Mouse (Mus musculus): ENCODE data around the gene Rad23b. TPM values are rescaled to one million over a fixed set of nuclear protein-coding genes. Genes with fewer than 3 reads are reported as not detected.

The Rad23b gene
- total and polyA plus RNA-seq, 2 experiments from 2014 or later = 48.8 to 179 TPM

- Histone ChIP-seq H3K36me3 (replicated peaks; ENCODE audit: control insufficient read depth, insufficient read depth, low read length) (no peaks in the 10 kb centered on the region), H3K27me3 (ENCODE audit: control insufficient read depth, insufficient read depth, low read length) (no peaks in the 10 kb centered on the region), H3K4me1 (ENCODE audit: control insufficient read depth, insufficient read depth) (peaks cover 20% of the 10 kb centered on the region), H3K4me3 (ENCODE audit: low read depth, low read length) (peak overlapping the region; percentile 95), H3K27ac (ENCODE audit: low read depth) (peak overlapping the region; percentile 83), H3K9ac (replicated peaks; ENCODE audit: low read depth, low read length) (peak overlapping the region; percentile 56), H3K9me3 (replicated peaks; ENCODE audit: control insufficient read depth, low read length) (no peaks in the 10 kb centered on the region), H3K4me2 (ENCODE audit: low read depth, low read length) (peak overlapping the region; percentile 74)
- DNase-seq (ENCODE audit: low spot score) (no peak), ATAC-seq (ENCODE audit: insufficient read depth, low read depth) (no peak)
- WGBS = 7% methylated on average over 12 of the region's 12 CpGs
- TF ChIP-seq EP300 (IDR thresholded peaks at IDR 0.05; ENCODE audit: low read depth) = no peak
- TF ChIP-seq CTCF (IDR thresholded peaks at IDR 0.05; ENCODE audit: low read depth) = no peak
Measured at GRCm38 (mm10) chr4:55348759-55349451, 938 bp upstream of the Rad23b start.

DNA sequence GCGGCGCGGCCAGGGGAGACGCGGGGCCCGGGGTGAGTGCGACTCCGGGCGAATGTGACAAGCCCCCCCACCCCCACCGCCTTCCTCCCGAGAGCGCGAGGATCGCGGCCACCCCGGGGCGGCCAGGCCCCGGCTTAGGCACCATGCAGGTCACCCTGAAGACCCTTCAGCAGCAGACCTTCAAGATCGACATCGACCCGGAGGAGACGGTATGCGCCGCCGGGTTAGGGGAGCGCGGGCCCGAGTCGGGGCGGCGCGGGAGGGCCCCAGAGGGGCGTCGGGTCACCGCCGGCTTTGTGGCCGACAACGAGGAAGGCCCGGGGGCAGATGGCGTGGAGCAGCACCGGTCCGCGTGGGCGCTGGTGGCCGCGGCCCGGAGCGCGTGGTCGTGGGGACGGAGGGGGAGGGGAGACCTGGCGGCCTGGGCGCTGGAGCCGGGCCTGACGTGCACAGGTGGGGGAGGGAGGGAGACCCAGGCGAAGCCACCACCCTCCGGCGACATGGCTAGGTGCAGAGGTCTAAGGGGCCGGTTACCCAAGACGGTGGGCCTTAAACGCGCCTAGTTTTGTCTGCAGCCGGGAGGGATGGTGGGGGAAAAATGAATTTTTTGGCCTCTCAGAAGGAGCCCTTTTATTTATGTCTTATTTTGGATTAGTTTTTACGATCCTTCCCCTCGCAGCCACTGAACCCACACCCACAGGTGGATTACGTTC is 532 bp downstream of the Rad23b start:
- peak; percentile 18 for ATAC-seq (ENCODE audit: insufficient read depth, low read depth)
- Histone ChIP-seq H3K9me3 (replicated peaks; ENCODE audit: control insufficient read depth, low read length) (no peaks in the 10 kb centered on the region), H3K4me3 (ENCODE audit: low read depth, low read length) (peak overlapping the region; percentile 95), H3K4me1 (ENCODE audit: control insufficient read depth, insufficient read depth) (peaks cover 29% of the 10 kb centered on the region), H3K27me3 (ENCODE audit: control insufficient read depth, insufficient read depth, low read length) (no peaks in the 10 kb centered on the region), H3K4me2 (ENCODE audit: low read depth, low read length) (peak overlapping the region; percentile 75), H3K36me3 (replicated peaks; ENCODE audit: control insufficient read depth, insufficient read depth, low read length) (no peaks in the 10 kb centered on the region), H3K9ac (replicated peaks; ENCODE audit: low read depth, low read length) (peak overlapping the region; percentile 97), H3K27ac (ENCODE audit: low read depth) (peak overlapping the region; percentile 92)
- WGBS = under 1% methylated on average over 58 of the region's 66 CpGs
- TF ChIP-seq CTCF (IDR thresholded peaks at IDR 0.05; ENCODE audit: low read depth) (no peak), EP300 (IDR thresholded peaks at IDR 0.05; ENCODE audit: low read depth) (no peak)
- DNase-seq (ENCODE audit: low spot score) = peak; percentile 55

GRCm38 (mm10) chr4:55351037-55351436 is 1.2 kb downstream of the Rad23b start:
- H3K9ac ChIP-seq (replicated peaks; ENCODE audit: low read depth, low read length) = peak overlapping the region; percentile 97
- H3K36me3 ChIP-seq (replicated peaks; ENCODE audit: control insufficient read depth, insufficient read depth, low read length) = no peaks in the 10 kb centered on the region
- ATAC-seq (ENCODE audit: insufficient read depth, low read depth) (no peak), DNase-seq (ENCODE audit: low spot score) (peak; percentile 21)
- no peaks in the 10 kb centered on the region for H3K27me3 ChIP-seq (ENCODE audit: control insufficient read depth, insufficient read depth, low read length)
- H3K4me2 ChIP-seq (ENCODE audit: low read depth, low read length) = peak overlapping the region; percentile 75
- H3K9me3 ChIP-seq (replicated peaks; ENCODE audit: control insufficient read depth, low read length) = no peaks in the 10 kb centered on the region
- 0 out of 2 replicates have a peak overlapping the region, but pooled peaks have one; percentile 92 for H3K27ac ChIP-seq (ENCODE audit: low read depth)
- peak overlapping the region; percentile 95 for H3K4me3 ChIP-seq (ENCODE audit: low read depth, low read length)
- no peak for TF ChIP-seq EP300 (IDR thresholded peaks at IDR 0.05; ENCODE audit: low read depth)
- TF ChIP-seq CTCF (IDR thresholded peaks at IDR 0.05; ENCODE audit: low read depth) = no peak
- H3K4me1 ChIP-seq (ENCODE audit: control insufficient read depth, insufficient read depth) = peaks cover 29% of the 10 kb centered on the region
- WGBS = 5% methylated on average over 12 of the region's 12 CpGs

GRCm38 (mm10) chr4:55351860-55352259 is 2.0 kb downstream of the Rad23b start:
- H3K27ac ChIP-seq (ENCODE audit: low read depth) = no peak overlapping the region
- H3K4me1 ChIP-seq (ENCODE audit: control insufficient read depth, insufficient read depth) = peaks cover 33% of the 10 kb centered on the region
- TF ChIP-seq CTCF (IDR thresholded peaks at IDR 0.05; ENCODE audit: low read depth) = no peak
- TF ChIP-seq EP300 (IDR thresholded peaks at IDR 0.05; ENCODE audit: low read depth) = no peak
- no peak overlapping the region for H3K9ac ChIP-seq (replicated peaks; ENCODE audit: low read depth, low read length)
- no peaks in the 10 kb centered on the region for H3K27me3 ChIP-seq (ENCODE audit: control insufficient read depth, insufficient read depth, low read length)
- ATAC-seq (ENCODE audit: insufficient read depth, low read depth) (no peak), DNase-seq (ENCODE audit: low spot score) (peak; percentile 23)
- H3K4me3 ChIP-seq (ENCODE audit: low read depth, low read length) = 0 out of 2 replicates have a peak overlapping the region, but pooled peaks have one; percentile 95
- H3K36me3 ChIP-seq (replicated peaks; ENCODE audit: control insufficient read depth, insufficient read depth, low read length) = no peaks in the 10 kb centered on the region
- H3K4me2 ChIP-seq (ENCODE audit: low read depth, low read length) = peak overlapping the region; percentile 75
- H3K9me3 ChIP-seq (replicated peaks; ENCODE audit: control insufficient read depth, low read length) = no peaks in the 10 kb centered on the region

DNA sequence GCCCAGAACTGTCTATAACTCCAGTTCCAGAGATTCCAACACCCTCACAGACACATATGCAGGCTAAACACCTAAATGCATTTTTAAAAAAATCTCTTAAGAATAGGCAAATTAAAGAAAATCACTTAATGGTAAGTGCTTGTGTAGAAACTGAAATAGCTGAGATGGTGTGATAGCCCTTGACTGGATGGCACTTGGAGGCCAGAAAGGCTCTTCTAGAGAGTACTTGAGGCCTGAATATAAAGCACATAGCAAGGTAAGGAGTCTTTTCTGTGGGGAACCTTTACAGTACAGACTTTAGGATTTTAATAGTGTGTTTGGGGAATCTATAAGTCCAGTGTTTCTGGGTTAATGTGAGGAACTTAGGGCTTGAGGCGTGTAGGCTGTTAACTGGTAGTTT is 4.2 kb downstream of the Rad23b start:
- no peak for ATAC-seq (ENCODE audit: insufficient read depth, low read depth)
- Histone ChIP-seq H3K9ac (replicated peaks; ENCODE audit: low read depth, low read length) (no peak overlapping the region), H3K4me3 (ENCODE audit: low read depth, low read length) (no peak overlapping the region), H3K4me2 (ENCODE audit: low read depth, low read length) (no peak overlapping the region), H3K27ac (ENCODE audit: low read depth) (no peak overlapping the region), H3K36me3 (replicated peaks; ENCODE audit: control insufficient read depth, insufficient read depth, low read length) (no peaks in the 10 kb centered on the region), H3K4me1 (ENCODE audit: control insufficient read depth, insufficient read depth) (peaks cover 34% of the 10 kb centered on the region), H3K9me3 (replicated peaks; ENCODE audit: control insufficient read depth, low read length) (no peaks in the 10 kb centered on the region), H3K27me3 (ENCODE audit: control insufficient read depth, insufficient read depth, low read length) (no peaks in the 10 kb centered on the region)
- 84% methylated on average over 1 of the region's 1 CpGs for WGBS
- DNase-seq (ENCODE audit: low spot score) = no peak
- TF ChIP-seq EP300 (IDR thresholded peaks at IDR 0.05; ENCODE audit: low read depth) (no peak), CTCF (IDR thresholded peaks at IDR 0.05; ENCODE audit: low read depth) (no peak)
